Mouse (Mus musculus) frontal cortex, postnatal 14 days (tissue): ENCODE measurements around the gene Fbxw22.
"Not testable (repeated sequence)": the region's sequence is repeated elsewhere in the genome, so short reads cannot be mapped to it uniquely, and the experiment has no call there.

Experiments used
- DNase-seq, 2 experiments: peaks; one replicate each; pipeline ENCODE4 v3.0.0; 2022; ENCODE audit warnings: low spot score in 2 of 2

The Fbxw22 gene

DNA sequence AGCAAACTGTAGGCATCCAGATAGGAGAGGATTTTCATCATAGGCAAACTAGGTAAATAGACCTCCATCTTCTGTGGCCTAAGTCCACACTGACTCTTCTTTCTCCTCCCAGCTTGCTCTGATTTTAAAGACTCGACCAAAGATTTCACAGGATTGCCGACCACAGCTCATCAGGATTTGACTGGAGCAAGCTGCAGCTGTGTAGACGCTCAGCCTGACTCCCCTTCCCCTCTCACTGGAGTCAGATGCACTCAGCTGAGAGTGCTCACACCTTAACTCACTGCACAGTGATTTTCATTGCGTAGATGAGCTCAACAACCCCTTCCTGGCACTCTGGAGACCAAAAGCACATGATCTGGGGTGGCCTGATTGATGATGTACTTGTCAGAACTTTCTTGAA is at the start of gene Fbxw22:
Fbxw22 (minus strand) TSS at position 101 of the 400 bp plus-strand sequence.
- not testable (repeated sequence) for DNase-seq

DNA sequence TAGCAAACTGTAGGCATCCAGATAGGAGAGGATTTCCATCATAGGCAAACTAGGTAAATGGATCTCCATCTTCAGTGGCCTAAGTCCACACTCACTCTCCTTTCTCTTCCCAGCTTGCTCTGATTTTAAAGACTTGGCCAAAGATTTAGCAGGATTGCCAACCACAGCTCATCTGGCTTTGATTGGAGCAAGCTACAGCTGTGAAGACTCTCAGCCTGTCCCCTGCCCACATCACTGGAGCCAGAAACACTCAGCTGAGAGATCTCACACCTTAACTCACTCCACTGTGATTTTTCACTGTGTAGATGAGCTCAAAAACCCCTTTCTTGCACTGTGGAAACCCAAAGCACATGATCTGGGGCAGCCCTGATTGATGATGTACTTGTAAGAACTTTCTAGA is 44.9 kb upstream of the Fbxw22 start, which contains the start of gene Fbxw16:
Fbxw16 (minus strand) TSS at position 101 of the 400 bp plus-strand sequence.
- no peak for DNase-seq

DNA sequence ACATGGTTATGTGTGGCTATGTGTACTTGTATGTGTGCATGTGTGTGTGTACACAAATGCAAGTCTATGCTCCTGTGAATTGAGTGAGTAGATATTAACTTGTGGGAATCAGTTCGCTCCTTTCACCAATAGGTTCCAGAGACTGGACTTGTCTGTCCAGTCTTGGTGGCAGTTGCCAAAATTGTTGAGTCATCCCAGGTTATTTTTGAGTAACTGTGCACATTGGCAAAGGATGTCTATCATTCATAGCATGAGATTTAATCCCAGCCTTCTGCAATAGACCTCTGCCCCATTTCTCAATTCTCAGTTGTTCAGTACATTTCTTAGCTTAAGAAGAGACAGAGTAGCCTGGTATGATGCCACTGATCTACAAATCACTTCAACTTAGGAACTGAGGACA is 28.9 kb upstream of the Fbxw22 start:
- DNase-seq = no peak

DNA sequence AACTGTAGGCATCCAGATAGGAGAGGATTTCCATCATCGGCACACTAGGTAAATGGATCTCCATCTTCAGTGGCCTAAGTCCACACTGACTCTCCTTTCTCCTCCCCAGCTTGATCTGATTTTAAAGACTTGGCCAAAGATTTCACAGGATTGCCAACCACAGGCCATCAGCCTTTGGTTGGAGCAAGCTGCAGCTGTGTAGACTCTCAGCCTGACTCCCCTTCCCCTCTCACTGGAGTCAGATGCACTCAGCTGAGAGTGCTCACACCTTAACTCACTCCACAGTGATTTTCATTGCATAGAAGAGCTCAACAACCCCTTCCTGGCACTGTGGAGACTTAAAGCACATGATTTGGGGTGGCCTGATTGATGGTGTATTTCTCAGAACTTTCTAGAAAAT is 64.5 kb downstream of the Fbxw22 start, which contains the start of gene Fbxw28:
Fbxw28 (minus strand) TSS at position 101 of the 400 bp plus-strand sequence.
- not testable (repeated sequence) for DNase-seq
